Mouse (Mus musculus) midbrain, postnatal 0 days (tissue): ENCODE measurements at regions not wholly inside any gene's neighbourhood (a gene's known extent, or its start where the extent isn't known, plus 50 kb on each side); places are given as distances from the start of the nearest gene placed in this dataset.
"Not testable (repeated sequence)": the region's sequence is repeated elsewhere in the genome, so short reads cannot be mapped to it uniquely, and the experiment has no call there.

ENCODE experiments used
- ATAC-seq: fragments of 200-750 bp; cut with Nextera tagmentation; 2 replicates; pipeline ENCODE4 v1.8.0; 2017; ENCODE audit warnings: moderate number of reproducible peaks, mild to moderate bottlenecking, moderate TSS enrichment, moderate library complexity; ENCODE audit not compliant: low FRiP score
- DNase-seq: peaks from one replicate; pipeline ENCODE4 v3.0.0-alpha.2; 2015; ENCODE audit warnings: low spot score
- H3K27ac ChIP-seq: fragments of 300-500 bp; sonication (generic); 2 replicates; pipeline ENCODE4 v1.5.1; 2014; ENCODE audit warnings: low read depth, mild to moderate bottlenecking, low read length, mixed read lengths
- H3K27me3 ChIP-seq: fragments of 300-500 bp; sonication (generic); 2 replicates; pipeline ENCODE4 v1.6.1; 2014; ENCODE audit warnings: low read length, control low read depth, mixed read lengths; ENCODE audit not compliant: insufficient read depth
- H3K36me3 ChIP-seq: fragments of 300-500 bp; sonication (generic); 2 replicates; pipeline ENCODE4 v1.6.1; 2014; ENCODE audit warnings: low read length, control low read depth, mixed read lengths; ENCODE audit not compliant: insufficient read depth
- H3K4me1 ChIP-seq: fragments of 300-500 bp; sonication (generic); 2 replicates; pipeline ENCODE4 v1.6.1; 2014; ENCODE audit warnings: mild to moderate bottlenecking, control low read depth, antibody characterized with exemption, low read length, mixed read lengths; ENCODE audit not compliant: insufficient read depth
- H3K4me2 ChIP-seq: fragments of 300-500 bp; sonication (generic); 2 replicates; pipeline ENCODE4 v1.6.1; 2014; ENCODE audit warnings: low read depth, mild to moderate bottlenecking, low read length, mixed read lengths; ENCODE audit not compliant: poor library complexity, severe bottlenecking
- H3K4me3 ChIP-seq: fragments of 300-500 bp; sonication (generic); 2 replicates; pipeline ENCODE4 v1.5.1; 2014; ENCODE audit warnings: low read depth, mild to moderate bottlenecking, low read length, moderate library complexity
- H3K9ac ChIP-seq: fragments of 300-500 bp; sonication (generic); replicated peaks from 2 replicates; pipeline ENCODE4 v1.6.1; 2014; ENCODE audit warnings: mild to moderate bottlenecking, low read length, moderate library complexity, mixed read lengths; ENCODE audit not compliant: poor library complexity, severe bottlenecking
- H3K9me3 ChIP-seq: fragments of 300-500 bp; sonication (generic); 2 replicates; pipeline ENCODE4 v1.6.1; 2016; ENCODE audit warnings: low read length, control low read depth
- CTCF ChIP-seq: IDR thresholded peaks from 2 replicates; pipeline ENCODE4 v1.5.1; 2016; ENCODE audit warnings: antibody characterized with exemption, mild to moderate bottlenecking
- WGBS: fragments of 180-500 bp; shearing (Covaris S2); extraction: QIAGEN DNeasy Blood & Tissue Kit; methylation state at CpG from one replicate; pipeline ENCODE4 v1.1.7; 2014; 5-methylcytosine and 5-hydroxymethylcytosine counted together

DNA sequence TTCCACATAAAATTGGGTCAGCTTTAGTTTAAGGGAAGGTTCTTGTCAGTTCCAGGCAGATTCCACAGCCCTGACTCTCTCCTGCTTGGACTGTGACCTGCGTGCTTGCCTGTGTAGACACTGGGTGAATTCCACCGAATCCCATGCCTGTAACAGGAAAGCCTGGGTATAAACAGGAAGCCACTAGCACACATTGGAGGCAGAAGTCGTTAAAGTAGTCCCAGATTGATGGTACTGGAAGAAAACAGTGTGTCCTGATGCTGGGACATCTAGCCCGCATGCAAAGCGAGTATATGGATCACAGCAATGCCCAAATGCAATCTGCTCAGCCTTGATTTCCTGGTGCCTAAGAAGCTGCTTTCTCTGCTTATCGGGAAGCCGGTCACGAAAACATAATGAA lies 65.4 kb upstream of the Emcn start:
- H3K27me3 ChIP-seq = no peaks in the 10 kb centered on the region
- no peak overlapping the region for H3K9ac ChIP-seq
- WGBS = 76% methylated on average over 8 of the region's 8 CpGs

DNA sequence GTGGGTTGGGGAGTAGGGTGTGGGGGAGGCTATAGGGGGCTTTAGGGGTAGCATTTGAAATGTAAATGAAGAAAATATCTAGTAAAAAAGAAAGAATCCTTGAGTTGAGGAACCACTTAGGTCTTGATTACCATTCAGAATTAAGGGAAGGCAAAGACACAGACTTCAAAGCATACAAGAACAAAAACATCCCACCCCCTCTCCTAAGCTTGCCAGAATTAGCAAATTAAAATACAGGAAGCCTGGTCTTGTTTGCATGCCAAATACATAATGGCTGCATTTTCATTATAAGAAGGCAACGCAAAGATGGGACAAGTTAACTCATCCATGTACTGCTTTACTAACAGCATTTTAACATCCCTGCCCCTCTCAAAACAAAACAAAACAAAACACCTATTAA lies 61.6 kb upstream of the Emcn start:
- H3K4me3 ChIP-seq = no peak overlapping the region
- no peaks in the 10 kb centered on the region for H3K36me3 ChIP-seq
- DNase-seq (no peak), ATAC-seq (no peak)
- H3K27me3 ChIP-seq = no peaks in the 10 kb centered on the region
- no peak overlapping the region for H3K9ac ChIP-seq
- H3K4me2 ChIP-seq = no peak overlapping the region
- no peaks in the 10 kb centered on the region for H3K4me1 ChIP-seq
- H3K9me3 ChIP-seq = no peaks in the 10 kb centered on the region
- WGBS = 63% methylated on average over 1 of the region's 1 CpGs
- TF ChIP-seq CTCF = no peak
- H3K27ac ChIP-seq = no peak overlapping the region

More for the DNA sequence above, 65.4 kb upstream of the Emcn start:
- no peak overlapping the region for H3K27ac ChIP-seq
- no peak overlapping the region for H3K4me2 ChIP-seq
- H3K36me3 ChIP-seq = no peaks in the 10 kb centered on the region
- H3K4me3 ChIP-seq = no peak overlapping the region
- no peak for DNase-seq
- no peaks in the 10 kb centered on the region for H3K9me3 ChIP-seq
- H3K4me1 ChIP-seq = no peaks in the 10 kb centered on the region
- TF ChIP-seq CTCF = no peak
- no peak for ATAC-seq

DNA sequence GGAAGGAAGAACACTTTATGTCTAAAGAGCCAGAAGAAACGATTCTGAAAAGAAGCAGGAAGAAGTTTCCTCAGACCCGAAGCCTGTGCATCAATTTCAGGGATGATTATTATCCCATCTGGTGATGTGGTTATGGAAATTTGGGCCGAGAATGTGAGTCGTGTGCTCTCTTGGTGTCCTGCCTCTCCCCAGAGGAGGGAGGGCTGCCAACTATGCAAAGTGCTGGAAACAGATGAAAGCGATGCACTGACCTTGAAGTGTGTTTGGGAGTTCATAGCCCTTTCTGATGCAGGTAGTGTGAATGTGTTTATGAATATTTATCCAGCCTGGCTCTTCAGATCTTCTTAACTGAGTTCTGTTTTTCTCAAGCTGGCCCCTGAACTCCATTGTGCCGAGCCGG lies 59.8 kb upstream of the Emcn start:
- DNase-seq (peak; percentile 15), ATAC-seq (no peak)
- Histone ChIP-seq H3K4me1 (no peaks in the 10 kb centered on the region), H3K4me3 (no peak overlapping the region), H3K36me3 (no peaks in the 10 kb centered on the region), H3K27ac (no peak overlapping the region), H3K27me3 (no peaks in the 10 kb centered on the region), H3K9ac (no peak overlapping the region), H3K4me2 (no peak overlapping the region), H3K9me3 (no peaks in the 10 kb centered on the region)
- 63% methylated on average over 7 of the region's 7 CpGs for WGBS
- TF ChIP-seq CTCF = no peak

DNA sequence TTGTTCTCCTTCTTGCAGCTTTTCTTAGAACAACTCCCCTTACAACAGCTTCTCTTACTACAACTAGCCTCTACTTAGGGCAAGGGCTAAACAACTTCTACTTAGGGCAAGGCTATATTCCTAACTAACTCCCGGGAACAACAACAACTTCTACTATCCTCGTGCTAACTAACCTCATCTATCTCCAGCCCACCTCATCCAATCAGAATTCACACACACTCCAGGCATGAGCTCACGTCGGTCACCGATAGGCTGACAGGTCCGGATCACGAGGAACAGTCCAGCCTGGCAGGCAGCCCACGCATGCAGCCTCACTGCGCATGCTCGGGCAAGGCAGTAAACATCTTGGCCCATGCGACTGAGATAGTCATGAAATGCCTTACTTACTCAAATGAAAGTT lies 53.3 kb upstream of the Emcn start:
- H3K4me1 ChIP-seq, H3K27me3 ChIP-seq, H3K4me2 ChIP-seq, ATAC-seq, H3K9ac ChIP-seq, H3K9me3 ChIP-seq, DNase-seq, H3K27ac ChIP-seq, H3K36me3 ChIP-seq, H3K4me3 ChIP-seq: not testable (repeated sequence)
- 94% methylated on average over 11 of the region's 11 CpGs for WGBS

DNA sequence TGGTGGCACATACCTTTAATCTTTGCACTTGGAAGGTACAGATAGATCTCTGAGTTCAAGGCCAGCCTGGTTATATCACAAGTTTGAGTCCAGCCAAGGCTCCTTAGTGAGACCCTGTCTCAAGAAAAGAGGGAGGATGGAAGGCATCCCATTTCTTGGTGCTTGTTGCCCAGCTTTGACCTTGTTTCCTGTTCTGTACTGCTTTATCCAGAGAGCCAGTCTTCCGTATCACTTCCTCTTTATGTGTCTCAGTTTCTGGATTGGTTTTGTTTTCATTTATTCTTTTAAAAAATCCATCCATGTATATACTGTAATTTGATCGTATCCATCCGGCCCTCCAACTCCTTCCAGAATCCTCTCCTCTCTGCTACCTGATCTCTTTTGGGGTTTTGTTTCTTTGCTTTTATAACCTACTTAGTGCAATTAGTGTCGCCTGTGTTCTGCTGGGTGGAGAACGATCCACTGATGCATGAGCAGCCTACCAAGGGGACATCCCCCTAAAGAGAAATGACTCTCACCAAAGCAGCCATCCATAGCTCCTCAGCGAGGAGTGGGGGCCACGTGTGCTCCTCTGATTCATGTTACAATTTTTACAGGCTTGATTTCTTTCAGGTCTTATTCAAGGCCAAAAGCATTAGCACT lies 52.4 kb upstream of the Emcn start:
- H3K36me3 ChIP-seq = no peaks in the 10 kb centered on the region
- no peaks in the 10 kb centered on the region for H3K4me1 ChIP-seq
- H3K9ac ChIP-seq = no peak overlapping the region
- ATAC-seq = no peak
- DNase-seq = no peak
- H3K9me3 ChIP-seq = no peaks in the 10 kb centered on the region
- no peak overlapping the region for H3K4me2 ChIP-seq
- H3K27ac ChIP-seq = no peak overlapping the region
- no peak overlapping the region for H3K4me3 ChIP-seq
- H3K27me3 ChIP-seq = no peaks in the 10 kb centered on the region
- TF ChIP-seq CTCF = no peak
- 87% methylated on average over 7 of the region's 7 CpGs for WGBS

DNA sequence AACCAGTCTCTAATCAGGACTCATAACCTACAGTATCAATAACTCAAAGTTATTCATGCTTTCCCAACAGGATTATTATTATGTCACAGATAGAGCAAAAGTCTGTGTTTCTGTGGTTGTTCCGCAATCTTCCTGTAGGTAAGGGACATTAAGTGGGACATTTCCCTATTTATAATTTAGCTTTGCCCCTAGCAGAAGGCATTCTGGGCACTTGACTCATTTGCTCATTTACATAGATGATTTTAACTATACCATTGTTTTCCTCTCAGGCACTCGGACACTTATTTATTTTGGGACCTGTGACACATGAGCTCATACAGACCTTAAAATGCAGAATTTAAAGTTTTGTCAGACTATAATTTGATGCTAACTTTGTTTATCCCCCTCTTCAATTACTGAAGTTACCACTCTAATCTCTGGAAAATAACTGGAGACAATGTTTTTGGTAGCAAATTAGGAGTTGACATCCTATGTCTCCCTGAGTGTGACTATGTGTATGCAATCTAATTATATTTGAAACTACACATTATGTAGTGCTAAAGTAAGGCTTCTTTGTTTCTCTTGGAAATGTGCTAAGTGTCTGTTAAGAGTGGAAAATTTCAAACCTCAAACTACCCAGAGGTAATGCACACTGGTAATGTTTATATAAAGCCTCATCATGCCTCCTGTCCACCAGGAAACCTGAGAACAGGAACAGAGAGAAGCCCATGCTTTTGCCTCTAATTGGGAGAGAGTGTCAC lies 51.8 kb upstream of the Emcn start:
- DNase-seq (no peak), ATAC-seq (no peak)
- TF ChIP-seq CTCF = no peak

More for the DNA sequence above, 51.8 kb upstream of the Emcn start:
- H3K9ac ChIP-seq = no peak overlapping the region
- H3K4me1 ChIP-seq = no peaks in the 10 kb centered on the region
- WGBS = 86% methylated on average over 2 of the region's 2 CpGs
- H3K4me2 ChIP-seq = no peak overlapping the region
- H3K4me3 ChIP-seq = no peak overlapping the region
- no peak overlapping the region for H3K27ac ChIP-seq
- H3K36me3 ChIP-seq = no peaks in the 10 kb centered on the region
- H3K27me3 ChIP-seq = no peaks in the 10 kb centered on the region
- no peaks in the 10 kb centered on the region for H3K9me3 ChIP-seq
